Mouse (Mus musculus) 3T3-L1 (cell line): ENCODE results near the gene Cxcl2.

ENCODE experiments used
- DNase-seq: peaks from one replicate; pipeline ENCODE4 v3.0.0-alpha.2; 2015; ENCODE audit warnings: low read depth, low spot score

The Cxcl2 gene

GRCm38 (mm10) chr5:90903339-90904020 is at the start of gene Cxcl2:
TSS of gene Cxcl2 (plus strand) at chr5:90903871.
- peak; percentile 0 for DNase-seq

DNA sequence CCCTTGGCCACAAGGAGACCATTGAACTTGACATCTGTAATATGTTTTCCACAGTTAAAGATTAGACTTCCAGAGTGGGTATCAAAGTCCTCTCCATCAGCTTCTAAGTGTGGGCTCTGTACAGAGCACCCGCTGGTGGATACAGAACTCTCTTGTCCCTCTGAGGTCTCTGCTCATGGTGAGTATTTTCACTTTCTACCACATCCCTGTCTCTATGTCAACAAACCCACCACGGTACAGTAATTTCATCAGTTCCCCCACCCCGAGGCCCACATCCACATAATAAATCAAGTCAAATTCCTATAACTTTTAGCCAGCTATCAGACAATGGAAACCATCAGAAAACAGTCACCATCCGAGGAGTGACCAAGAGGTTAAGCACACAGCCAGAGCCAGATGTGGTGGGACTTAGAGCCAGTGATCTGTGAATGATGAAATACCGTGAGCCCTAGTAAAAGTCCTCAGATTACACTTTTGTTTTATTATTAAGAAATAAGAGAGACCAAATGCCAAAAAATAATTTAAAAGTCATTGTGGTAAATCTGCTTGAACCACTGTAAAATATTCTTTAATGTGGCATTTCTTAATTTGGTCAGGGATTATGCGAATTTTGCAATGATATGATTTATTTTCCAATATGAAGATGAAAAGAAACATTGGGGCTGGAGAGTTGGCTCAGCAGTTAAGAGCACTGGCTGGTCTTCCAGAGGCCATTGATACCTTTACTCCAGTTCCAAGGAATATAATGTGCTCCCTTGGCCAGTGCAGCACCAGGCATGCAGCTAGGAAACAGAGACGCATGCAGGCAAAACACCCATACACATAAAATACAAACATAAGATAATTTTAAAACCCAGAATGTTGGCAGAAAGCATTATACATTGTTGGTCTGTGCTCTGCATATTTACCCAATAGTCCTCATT is 48.1 kb upstream of the Cxcl2 start:
- DNase-seq: peak; percentile 59

GRCm38 (mm10) chr5:90857463-90857862 is 46.2 kb upstream of the Cxcl2 start:
- peak; percentile 51 for DNase-seq

- no peak for DNase-seq
These were observed 45.2 kb upstream of the Cxcl2 start for GRCm38 (mm10) chr5:90858429-90858828.

- DNase-seq: peak; percentile 76
These were observed 44.6 kb upstream of the Cxcl2 start for GRCm38 (mm10) chr5:90859031-90859430.

GRCm38 (mm10) chr5:90861876-90862375 is 41.7 kb upstream of the Cxcl2 start:
- no peak for DNase-seq

- peak; percentile 79 for DNase-seq
These were observed 36.9 kb upstream of the Cxcl2 start for GRCm38 (mm10) chr5:90866770-90867169.

- DNase-seq: no peak
These were observed 31.3 kb upstream of the Cxcl2 start for GRCm38 (mm10) chr5:90872377-90872776.

- DNase-seq: peak; percentile 100
These were observed 27.6 kb upstream of the Cxcl2 start for GRCm38 (mm10) chr5:90876045-90876444.

- peak; percentile 86 for DNase-seq
These were observed 27.0 kb upstream of the Cxcl2 start for GRCm38 (mm10) chr5:90876471-90877172.

DNA sequence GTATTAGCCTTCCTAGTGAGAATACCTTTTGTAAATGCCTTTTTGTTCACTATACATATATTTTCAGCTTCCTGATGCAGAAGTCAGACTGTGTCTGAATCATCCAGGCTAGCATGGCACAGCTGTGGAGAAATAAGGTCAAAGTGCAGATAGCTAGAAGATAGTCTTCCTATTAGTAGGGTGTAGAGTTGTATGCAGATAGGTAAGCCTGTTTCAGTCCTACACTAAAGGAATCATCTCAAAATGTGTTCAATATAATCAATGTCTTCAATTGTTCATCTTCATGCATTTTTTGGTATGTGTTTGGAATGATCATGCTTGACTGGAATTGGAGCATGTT is 26.5 kb upstream of the Cxcl2 start:
- no peak for DNase-seq

DNA sequence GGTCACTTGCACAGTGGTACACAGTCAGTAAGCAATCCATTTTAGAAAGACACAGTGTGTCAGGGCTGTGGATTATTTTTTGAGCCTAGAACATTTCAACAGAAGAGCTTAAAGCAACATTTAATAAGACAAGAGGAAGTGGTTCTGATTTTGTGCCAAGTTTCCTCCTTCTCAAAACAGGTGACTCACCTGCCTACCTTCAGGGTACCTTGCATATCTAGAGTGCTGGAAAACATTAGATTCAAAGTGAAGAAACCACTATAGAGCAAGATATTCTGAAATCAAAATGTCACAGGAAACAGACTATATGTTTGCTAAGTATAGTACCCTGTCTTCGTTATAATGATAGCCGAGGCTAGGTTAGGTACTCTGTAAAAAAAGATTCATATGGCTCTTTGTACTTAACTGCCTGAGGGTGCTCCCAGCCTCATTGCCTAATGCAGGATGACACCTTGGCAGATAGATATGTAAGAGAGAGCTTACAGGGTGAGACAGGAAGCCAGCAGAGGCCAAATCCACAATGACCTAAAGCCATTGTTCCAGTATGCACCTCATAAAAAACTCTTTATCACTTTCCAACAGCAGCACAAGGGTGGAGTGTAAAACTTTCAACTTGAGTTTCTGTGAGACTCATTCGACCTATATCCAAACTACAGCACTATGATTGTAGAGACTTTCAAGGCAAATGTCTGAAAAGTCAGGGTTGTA is 24.2 kb upstream of the Cxcl2 start:
- peak; percentile 50 for DNase-seq

- peak; percentile 78 for DNase-seq
These were observed 23.3 kb upstream of the Cxcl2 start for GRCm38 (mm10) chr5:90880335-90880850.

DNA sequence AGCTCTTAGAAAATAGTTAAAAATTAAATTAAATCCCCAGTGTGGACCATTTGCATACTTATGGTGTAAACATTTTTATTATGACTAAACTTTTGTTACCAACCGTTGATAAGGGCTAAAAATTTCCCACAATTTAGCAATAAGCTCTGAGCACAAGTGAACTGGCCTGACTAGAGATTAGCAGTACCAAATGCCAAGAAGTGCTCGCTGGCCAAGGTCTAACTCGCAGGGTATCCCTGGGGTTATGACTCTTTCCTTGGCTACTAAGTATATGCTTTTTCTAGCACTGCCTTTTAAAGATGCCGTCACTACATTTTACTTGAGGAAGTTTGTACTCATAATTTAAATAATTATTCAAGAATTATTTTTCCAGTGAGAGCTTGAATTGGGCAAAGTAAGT is 22.6 kb upstream of the Cxcl2 start:
- DNase-seq: peak; percentile 72

DNA sequence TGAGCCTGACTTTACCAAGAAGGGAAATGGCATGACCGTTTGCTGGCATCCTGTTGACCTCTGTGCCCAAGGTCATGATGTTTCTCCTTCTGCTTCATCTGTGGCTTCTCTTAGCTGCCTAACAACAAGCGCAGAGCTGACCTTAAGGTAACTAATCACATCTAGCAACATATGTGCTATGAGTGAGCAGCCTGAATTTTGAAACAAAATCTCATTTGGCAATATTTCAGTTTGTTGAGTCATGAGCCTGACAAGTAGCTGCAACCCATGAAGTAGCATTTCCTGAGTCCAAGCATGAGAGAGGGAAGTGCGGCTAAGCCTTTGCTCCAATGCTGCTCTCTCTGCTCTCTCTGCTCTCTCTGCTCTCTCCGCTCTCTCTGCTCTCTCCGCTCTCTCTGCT is 22.0 kb upstream of the Cxcl2 start:
- DNase-seq: peak; percentile 97

DNA sequence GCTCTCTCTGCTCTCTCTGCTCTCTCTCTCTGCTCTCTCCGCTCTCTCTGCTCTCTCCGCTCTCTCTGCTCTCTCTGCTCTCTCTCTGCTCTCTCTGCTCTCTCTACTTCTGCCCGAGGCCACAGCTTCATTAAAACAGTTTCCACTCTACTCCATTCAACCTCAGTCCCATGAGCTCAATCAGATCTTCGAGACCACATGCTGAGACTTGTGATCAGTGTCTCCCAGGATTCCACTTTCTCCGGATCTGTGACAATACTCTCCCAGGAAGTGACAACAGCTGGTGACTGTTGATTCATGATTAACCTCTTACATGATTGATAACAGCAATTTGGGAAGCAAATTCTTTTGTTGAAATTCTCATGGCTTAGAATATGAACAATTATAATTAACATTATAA is 21.5 kb upstream of the Cxcl2 start:
- DNase-seq: peak; percentile 66

- peak; percentile 81 for DNase-seq
These were observed 18.9 kb upstream of the Cxcl2 start for GRCm38 (mm10) chr5:90884628-90885242.

- no peak for DNase-seq
These were observed 15.0 kb upstream of the Cxcl2 start for GRCm38 (mm10) chr5:90888661-90889060.

- peak; percentile 96 for DNase-seq
These were observed 12.9 kb upstream of the Cxcl2 start, which contains the start of gene Cxcl1 for GRCm38 (mm10) chr5:90890519-90891463. TSS of gene Cxcl1 (plus strand) at chr5:90891241.

DNA sequence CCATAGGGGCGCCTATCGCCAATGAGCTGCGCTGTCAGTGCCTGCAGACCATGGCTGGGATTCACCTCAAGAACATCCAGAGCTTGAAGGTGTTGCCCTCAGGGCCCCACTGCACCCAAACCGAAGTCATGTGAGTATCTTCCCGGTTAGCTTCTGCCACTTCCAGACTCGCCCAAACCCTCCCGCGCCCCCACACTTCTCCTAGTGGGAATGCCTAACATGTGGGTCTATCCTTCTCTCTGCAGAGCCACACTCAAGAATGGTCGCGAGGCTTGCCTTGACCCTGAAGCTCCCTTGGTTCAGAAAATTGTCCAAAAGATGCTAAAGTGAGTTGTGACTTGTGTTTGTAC is 12.2 kb upstream of the Cxcl2 start:
- no peak for DNase-seq
